Mouse (Mus musculus) neural tube, embryonic 13.5 days (tissue): ENCODE data around the gene Igf1. TPM values are rescaled to one million over a fixed set of nuclear protein-coding genes. Genes with fewer than 3 reads are reported as not detected.

Experiments used
- ATAC-seq: fragments of 200-750 bp; cut with Nextera tagmentation; 2 replicates; pipeline ENCODE4 v1.8.0; 2017; ENCODE audit warnings: low read depth, mild to moderate bottlenecking, moderate TSS enrichment, moderate library complexity
- H3K27ac ChIP-seq: fragments of 300-500 bp; sonication (generic); replicated peaks from 2 replicates; pipeline ENCODE4 v1.5.1; 2015; ENCODE audit warnings: moderate library complexity, mild to moderate bottlenecking, inconsistent platforms
- H3K27me3 ChIP-seq: fragments of 300-500 bp; sonication (generic); 2 replicates; pipeline ENCODE4 v1.6.1; 2015; ENCODE audit warnings: mild to moderate bottlenecking, inconsistent platforms
- H3K36me3 ChIP-seq: fragments of 300-500 bp; sonication (generic); 2 replicates; pipeline ENCODE4 v1.6.1; 2015; ENCODE audit warnings: mild to moderate bottlenecking, inconsistent platforms
- H3K4me1 ChIP-seq: fragments of 300-500 bp; sonication (generic); replicated peaks from 2 replicates; pipeline ENCODE4 v1.6.1; 2015; ENCODE audit warnings: inconsistent platforms
- H3K4me2 ChIP-seq: fragments of 300-500 bp; sonication (generic); 2 replicates; pipeline ENCODE4 v1.6.1; 2015; ENCODE audit warnings: inconsistent platforms, mild to moderate bottlenecking, moderate library complexity
- H3K4me3 ChIP-seq: fragments of 300-500 bp; sonication (generic); 2 replicates; pipeline ENCODE4 v1.5.1; 2015; ENCODE audit warnings: mild to moderate bottlenecking, inconsistent platforms
- H3K9ac ChIP-seq: fragments of 300-500 bp; sonication (generic); 2 replicates; pipeline ENCODE4 v1.6.1; 2015; ENCODE audit warnings: moderate library complexity, mild to moderate bottlenecking, inconsistent platforms
- H3K9me3 ChIP-seq: fragments of 300-500 bp; sonication (generic); 2 replicates; pipeline ENCODE4 v1.6.1; 2016; ENCODE audit warnings: inconsistent platforms
- WGBS: fragments of 180-500 bp; shearing (Covaris S2); methylation state at CpG from one replicate; pipeline ENCODE4 v1.1.7; 2015; 5-methylcytosine and 5-hydroxymethylcytosine counted together
- polyA plus RNA-seq: library from polyadenylated mRNA; unstranded; fragments of >200 nt; fragmentation: Nextera tagmentation; extraction: Ambion mirVana; gene quantifications from 2 replicates; pipeline ENCODE4 v1.2.1, GENCODE M21; 2015

Gene Igf1
- polyA plus RNA-seq, 1 experiment from 2014 or later: 19.9 TPM

DNA sequence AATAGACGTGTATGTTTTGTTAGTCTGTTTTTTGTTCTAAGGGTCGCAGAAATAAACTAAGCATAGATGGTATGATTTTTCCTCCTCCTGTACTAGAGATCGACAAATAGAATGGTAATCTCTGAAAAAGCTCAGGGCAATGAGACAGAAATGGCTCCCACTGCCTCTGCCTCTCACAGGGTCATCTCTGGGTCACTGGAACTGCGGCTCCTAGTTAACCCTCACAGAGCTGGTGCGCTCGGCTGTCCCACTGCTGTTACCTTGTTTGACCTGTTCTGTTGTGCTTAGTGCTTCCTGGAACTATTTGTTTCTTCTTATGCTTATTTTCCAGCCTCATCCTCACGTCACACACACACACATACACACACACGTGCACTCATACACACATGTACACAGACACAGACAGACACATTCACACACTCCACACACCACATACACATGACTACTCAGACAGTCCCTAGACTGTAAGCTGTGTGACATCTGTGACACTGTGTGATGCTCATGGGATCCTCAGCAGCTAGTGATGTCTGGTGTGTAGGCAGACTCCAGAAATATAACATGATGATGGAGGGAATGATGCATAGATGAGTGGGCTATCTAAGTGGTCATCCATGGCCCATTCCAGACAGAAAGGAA is 13.0 kb upstream of the Igf1 start:
- no peak overlapping the region for H3K4me2 ChIP-seq
- H3K27me3 ChIP-seq: no peaks in the 10 kb centered on the region
- no peak; the same call in 1 of the 2 replicates for ATAC-seq
- H3K9ac ChIP-seq: no peak overlapping the region
- 38% methylated on average over 8 of the region's 8 CpGs for WGBS
- no peaks in the 10 kb centered on the region for H3K9me3 ChIP-seq
- H3K4me1 ChIP-seq: peaks cover 5% of the 10 kb centered on the region; the same call in 1 of the 2 replicates
- H3K27ac ChIP-seq: no peak overlapping the region
- H3K36me3 ChIP-seq: no peaks in the 10 kb centered on the region
- H3K4me3 ChIP-seq: no peak overlapping the region

DNA sequence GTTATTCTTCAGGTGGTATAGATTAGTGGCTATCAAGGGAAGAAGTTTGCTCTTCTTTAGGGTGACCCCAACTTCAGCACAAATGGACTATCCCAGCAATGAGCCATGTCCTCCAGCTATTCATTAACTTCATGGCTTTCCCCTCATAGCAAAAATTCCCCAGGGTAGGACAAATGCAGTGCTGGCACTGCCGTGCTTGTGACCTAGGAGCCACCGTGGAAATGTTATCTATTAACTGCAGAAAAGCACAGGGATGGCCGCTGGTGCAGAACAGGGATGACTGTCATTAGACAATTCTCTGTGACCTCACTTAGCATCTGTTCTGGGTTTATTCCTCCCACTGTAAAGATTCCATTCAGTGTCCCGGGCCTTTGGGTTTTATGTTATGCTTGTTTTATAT is 10.2 kb upstream of the Igf1 start:
- 38% methylated on average over 4 of the region's 4 CpGs for WGBS
- no peak overlapping the region for H3K27ac ChIP-seq
- no peaks in the 10 kb centered on the region for H3K36me3 ChIP-seq
- no peak overlapping the region for H3K4me2 ChIP-seq
- H3K9me3 ChIP-seq: no peaks in the 10 kb centered on the region
- H3K9ac ChIP-seq: no peak overlapping the region
- peaks cover 13% of the 10 kb centered on the region; the same call in 1 of the 2 replicates for H3K4me1 ChIP-seq
- no peak for ATAC-seq
- H3K27me3 ChIP-seq: no peaks in the 10 kb centered on the region
- H3K4me3 ChIP-seq: no peak overlapping the region

DNA sequence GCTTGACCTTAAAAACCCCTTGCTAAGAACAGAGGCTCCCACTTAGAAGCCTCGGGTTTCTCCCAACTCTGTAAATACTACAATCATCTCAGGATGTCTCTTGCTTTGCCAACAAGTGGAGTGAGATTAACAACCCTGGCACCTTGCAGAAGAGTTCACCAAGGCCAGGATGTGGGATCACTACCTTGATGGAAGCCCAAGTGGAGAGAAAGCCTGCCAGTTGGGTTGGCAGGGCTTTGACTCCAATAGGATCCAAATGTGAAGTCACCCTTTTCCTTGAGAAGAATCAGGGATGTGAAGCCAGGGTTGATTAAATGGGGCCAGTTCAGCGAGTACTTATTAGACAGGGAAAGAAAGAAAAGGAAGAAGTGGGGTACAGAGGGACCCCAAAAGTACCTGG is 9.6 kb upstream of the Igf1 start:
- no peak for ATAC-seq
- no peaks in the 10 kb centered on the region for H3K36me3 ChIP-seq
- H3K9me3 ChIP-seq: no peaks in the 10 kb centered on the region
- no peaks in the 10 kb centered on the region for H3K27me3 ChIP-seq
- no peak overlapping the region for H3K4me3 ChIP-seq
- H3K4me1 ChIP-seq: peaks cover 13% of the 10 kb centered on the region; the same call in 1 of the 2 replicates
- H3K27ac ChIP-seq: no peak overlapping the region
- no peak overlapping the region for H3K9ac ChIP-seq
- H3K4me2 ChIP-seq: no peak overlapping the region
- WGBS: 62% methylated on average over 2 of the region's 2 CpGs

DNA sequence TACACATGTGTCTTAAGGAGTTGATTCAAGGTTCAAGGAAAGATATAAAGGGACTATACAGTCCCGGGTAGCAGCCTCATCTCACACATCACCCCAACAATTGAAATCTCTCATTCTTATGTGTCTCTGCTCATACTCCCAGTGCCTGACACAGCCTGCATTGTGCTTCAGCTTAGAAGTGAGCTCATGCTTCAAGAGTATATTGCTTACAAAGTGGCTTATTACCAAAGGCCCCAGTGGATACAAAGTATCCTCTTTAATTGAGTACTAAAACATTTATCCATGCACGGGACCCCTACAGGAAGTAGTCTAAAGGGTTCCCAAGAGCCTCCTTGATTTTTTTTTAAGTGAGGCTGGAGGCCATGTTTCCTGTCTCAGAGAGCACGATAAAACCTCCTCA is 6.6 kb upstream of the Igf1 start:
- H3K4me1 ChIP-seq: peaks cover 18% of the 10 kb centered on the region
- H3K9me3 ChIP-seq: no peaks in the 10 kb centered on the region
- no peaks in the 10 kb centered on the region for H3K27me3 ChIP-seq
- no peaks in the 10 kb centered on the region for H3K36me3 ChIP-seq
- no peak overlapping the region for H3K4me3 ChIP-seq
- no peak overlapping the region for H3K4me2 ChIP-seq
- WGBS: 40% methylated on average over 3 of the region's 3 CpGs
- peak; percentile 65 for ATAC-seq
- no peak overlapping the region for H3K27ac ChIP-seq
- H3K9ac ChIP-seq: no peak overlapping the region

DNA sequence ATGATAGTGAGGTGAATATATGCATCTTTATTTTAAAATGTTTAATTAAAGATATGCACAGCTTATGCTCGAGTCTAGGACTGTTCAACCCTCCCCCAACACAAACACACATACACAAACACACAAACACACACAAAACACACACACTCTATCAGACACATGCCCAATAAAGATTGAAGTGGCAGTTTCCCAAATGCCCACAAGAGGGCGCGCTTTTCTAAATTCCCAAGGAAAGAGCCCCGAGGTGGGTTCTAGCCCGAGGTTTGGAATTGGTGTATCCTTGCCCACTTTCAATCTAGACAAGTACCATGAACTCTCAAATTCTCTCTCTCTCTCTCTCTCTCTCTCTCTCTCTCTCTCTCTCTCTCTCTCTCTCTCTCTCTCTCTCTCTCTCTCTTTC is 3.7 kb upstream of the Igf1 start:
- no peak overlapping the region for H3K4me2 ChIP-seq
- no peak for ATAC-seq
- under 1% methylated on average over 5 of the region's 5 CpGs for WGBS
- H3K4me1 ChIP-seq: peaks cover 38% of the 10 kb centered on the region
- no peak overlapping the region for H3K27ac ChIP-seq
- no peaks in the 10 kb centered on the region for H3K9me3 ChIP-seq
- no peak overlapping the region for H3K4me3 ChIP-seq
- H3K36me3 ChIP-seq: no peaks in the 10 kb centered on the region
- H3K9ac ChIP-seq: no peak overlapping the region
- H3K27me3 ChIP-seq: peaks cover 14% of the 10 kb centered on the region

DNA sequence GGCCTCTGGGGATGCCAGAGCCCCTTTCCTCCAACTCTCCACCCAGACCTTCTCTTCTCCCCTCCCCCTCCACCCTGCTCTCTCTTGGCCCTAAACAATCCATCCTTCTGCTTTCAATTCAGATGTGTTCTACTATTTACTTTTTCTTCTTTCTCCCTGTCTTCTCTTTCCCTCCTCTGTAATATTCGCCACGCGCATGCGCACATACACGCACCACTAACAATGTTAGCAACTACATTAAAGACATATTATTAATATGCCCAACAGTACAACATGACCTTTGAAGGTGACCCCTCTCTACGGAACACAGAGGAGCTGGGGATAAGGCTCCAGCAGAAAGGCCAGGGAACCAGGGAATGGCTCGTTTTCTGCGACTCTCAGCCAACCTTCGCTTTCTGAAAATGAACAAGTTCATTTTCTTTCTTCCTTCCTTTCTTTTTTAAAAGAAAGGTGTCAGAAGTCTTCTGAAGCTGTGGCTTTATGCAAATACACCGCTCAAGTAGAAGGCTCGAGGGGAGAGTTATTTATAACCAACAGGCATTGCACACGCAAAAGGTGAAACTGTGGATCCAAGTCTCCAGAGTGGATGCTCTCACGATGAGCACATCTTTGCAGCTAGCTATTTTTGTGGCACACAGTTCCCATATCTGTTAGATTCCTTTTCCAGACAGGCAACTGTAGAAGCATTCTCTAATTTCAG is 2.5 kb upstream of the Igf1 start:
- Histone ChIP-seq H3K27ac (no peak overlapping the region), H3K4me1 (peaks cover 50% of the 10 kb centered on the region), H3K27me3 (peaks cover 14% of the 10 kb centered on the region), H3K9me3 (no peaks in the 10 kb centered on the region), H3K36me3 (no peaks in the 10 kb centered on the region), H3K4me3 (no peak overlapping the region), H3K9ac (no peak overlapping the region), H3K4me2 (no peak overlapping the region)
- ATAC-seq: no peak
- WGBS: 79% methylated on average over 13 of the region's 13 CpGs

DNA sequence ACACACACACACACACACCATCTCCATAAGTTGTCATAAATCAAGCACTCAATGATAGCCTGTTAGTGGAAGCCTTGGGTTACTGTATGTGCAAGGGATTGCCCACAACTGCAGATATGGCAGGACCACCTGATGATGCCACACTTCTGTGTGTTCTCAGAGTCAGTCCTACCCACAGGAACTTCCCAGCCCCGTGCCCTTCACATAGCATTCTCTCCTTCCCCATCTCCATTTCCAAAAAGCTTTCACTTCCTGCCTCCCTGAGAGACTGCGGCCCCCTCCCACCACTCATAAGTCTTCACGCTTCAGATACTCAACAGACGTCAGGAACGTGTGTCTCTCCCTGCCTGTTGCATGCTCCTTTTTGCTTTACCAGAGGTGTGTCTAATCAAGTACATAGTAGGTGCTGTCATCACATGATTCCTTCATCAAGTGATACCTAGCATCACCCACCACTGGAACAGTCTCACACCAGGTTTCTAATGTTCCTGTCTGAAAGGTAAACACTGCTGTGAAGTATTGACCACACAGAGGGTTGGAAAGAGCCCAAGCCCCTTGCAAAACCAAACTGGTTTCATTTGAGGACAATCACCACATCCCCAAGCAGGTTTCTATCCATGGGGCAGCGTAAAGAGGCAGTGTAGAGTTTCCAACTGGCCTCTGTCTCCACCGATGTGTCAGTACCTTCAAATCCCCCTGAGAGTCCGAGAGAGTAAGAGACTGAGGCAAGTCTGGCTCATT is 680 bp upstream of the Igf1 start:
- H3K4me3 ChIP-seq: no peak overlapping the region
- WGBS: 57% methylated on average over 8 of the region's 8 CpGs
- ATAC-seq: no peak

DNA sequence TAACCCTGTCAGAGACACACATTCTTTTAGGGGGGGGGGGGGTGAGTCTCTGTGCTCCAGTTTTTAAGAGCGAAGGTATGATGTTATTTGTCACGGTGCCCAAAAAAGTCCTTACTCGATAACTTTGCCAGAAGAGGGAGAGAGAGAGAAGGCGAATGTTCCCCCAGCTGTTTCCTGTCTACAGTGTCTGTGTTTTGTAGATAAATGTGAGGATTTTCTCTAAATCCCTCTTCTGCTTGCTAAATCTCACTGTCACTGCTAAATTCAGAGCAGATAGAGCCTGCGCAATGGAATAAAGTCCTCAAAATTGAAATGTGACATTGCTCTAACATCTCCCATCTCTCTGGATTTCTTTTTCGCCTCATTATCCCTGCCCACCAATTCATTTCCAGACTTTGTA is 874 bp downstream of the Igf1 start:
- no peaks in the 10 kb centered on the region for H3K36me3 ChIP-seq
- ATAC-seq: no peak
- H3K9me3 ChIP-seq: no peaks in the 10 kb centered on the region
- 41% methylated on average over 6 of the region's 6 CpGs for WGBS
- H3K4me1 ChIP-seq: peaks cover 56% of the 10 kb centered on the region
- 0 out of 2 replicates have a peak overlapping the region, but pooled peaks have one; percentile 61 for H3K27ac ChIP-seq
- peak overlapping the region; percentile 42 for H3K4me3 ChIP-seq
- peak overlapping the region; percentile 78 for H3K4me2 ChIP-seq
- 0 out of 2 replicates have a peak overlapping the region, but pooled peaks have one; percentile 1 for H3K9ac ChIP-seq
- H3K27me3 ChIP-seq: peaks cover 20% of the 10 kb centered on the region

More for the DNA sequence above, 680 bp upstream of the Igf1 start:
- H3K36me3 ChIP-seq: no peaks in the 10 kb centered on the region
- no peaks in the 10 kb centered on the region for H3K9me3 ChIP-seq
- H3K27ac ChIP-seq: no peak overlapping the region
- no peak overlapping the region for H3K4me2 ChIP-seq
- peaks cover 20% of the 10 kb centered on the region for H3K27me3 ChIP-seq
- H3K4me1 ChIP-seq: peaks cover 54% of the 10 kb centered on the region
- H3K9ac ChIP-seq: no peak overlapping the region

DNA sequence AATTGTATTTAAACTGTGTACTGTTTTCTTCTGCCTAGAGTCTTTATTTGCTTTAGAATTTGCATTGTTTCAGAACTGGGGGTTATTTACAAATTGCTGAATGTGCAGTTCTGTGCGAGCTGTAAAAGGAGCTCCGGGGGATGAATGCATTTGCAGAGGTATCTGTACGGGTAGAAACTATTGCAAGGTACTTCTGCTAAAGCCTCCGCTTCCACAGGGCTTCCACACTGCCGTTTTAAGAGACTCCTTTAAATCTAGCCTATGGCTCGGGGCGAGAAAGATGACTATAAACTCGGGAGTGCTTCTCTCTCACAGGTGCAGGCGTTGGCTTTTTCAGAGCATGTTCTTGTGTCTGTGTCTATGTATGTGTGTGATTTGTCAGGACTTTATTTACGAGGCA is 1.4 kb downstream of the Igf1 start:
- Histone ChIP-seq H3K4me3 (peak overlapping the region; percentile 42), H3K36me3 (no peaks in the 10 kb centered on the region), H3K4me1 (peaks cover 56% of the 10 kb centered on the region), H3K9me3 (no peaks in the 10 kb centered on the region), H3K27me3 (peaks cover 20% of the 10 kb centered on the region), H3K4me2 (peak overlapping the region; percentile 78), H3K9ac (0 out of 2 replicates have a peak overlapping the region, but pooled peaks have one; percentile 1), H3K27ac (0 out of 2 replicates have a peak overlapping the region, but pooled peaks have one; percentile 61)
- no peak for ATAC-seq
- 15% methylated on average over 10 of the region's 10 CpGs for WGBS

DNA sequence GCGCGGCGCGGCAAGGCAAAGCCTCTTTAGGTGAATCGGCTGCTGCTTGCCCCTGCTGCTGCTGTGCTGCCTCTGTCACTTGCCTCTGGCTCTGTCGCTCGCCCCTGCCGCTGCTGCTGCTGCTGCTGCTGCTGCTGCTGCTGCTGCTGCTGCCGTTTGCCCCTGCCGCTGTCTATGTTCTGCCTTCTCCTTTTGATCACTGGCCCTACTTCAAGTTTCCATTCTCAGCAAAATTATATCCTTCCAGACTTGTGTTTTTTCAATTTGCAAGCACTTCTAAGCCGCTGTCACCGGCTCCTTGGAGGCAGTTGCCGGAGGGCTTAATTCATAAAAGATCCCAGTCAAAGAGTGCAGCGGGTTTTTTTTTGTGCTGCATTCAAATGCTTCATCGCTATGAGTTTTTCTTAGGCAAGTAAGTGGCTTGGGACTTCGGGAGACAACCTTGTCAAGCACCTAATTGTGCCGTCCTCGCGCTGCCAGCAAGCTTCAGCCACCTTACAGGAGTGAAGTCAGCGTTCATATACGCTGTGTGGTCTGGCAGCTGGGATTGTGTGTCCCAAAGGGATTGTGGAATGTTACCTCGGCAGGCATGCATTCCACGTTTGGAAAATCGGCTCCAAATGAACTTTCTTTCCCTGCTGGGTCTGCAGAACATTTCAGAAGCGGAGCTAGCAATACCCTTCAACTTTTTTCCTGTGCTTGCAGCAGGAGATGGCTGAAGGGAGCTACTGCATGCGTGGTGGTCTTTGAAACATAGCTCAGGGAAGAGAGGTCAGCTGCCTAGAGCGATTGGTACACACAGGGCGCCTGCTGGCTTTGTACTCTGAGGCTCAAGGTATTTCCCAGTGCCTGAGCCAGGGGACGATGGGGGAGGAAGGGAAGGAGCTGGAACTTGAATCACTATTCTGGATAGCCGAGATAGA is 2.4 kb downstream of the Igf1 start:
- Histone ChIP-seq H3K36me3 (no peaks in the 10 kb centered on the region), H3K27me3 (peaks cover 20% of the 10 kb centered on the region), H3K4me1 (peaks cover 56% of the 10 kb centered on the region)

DNA sequence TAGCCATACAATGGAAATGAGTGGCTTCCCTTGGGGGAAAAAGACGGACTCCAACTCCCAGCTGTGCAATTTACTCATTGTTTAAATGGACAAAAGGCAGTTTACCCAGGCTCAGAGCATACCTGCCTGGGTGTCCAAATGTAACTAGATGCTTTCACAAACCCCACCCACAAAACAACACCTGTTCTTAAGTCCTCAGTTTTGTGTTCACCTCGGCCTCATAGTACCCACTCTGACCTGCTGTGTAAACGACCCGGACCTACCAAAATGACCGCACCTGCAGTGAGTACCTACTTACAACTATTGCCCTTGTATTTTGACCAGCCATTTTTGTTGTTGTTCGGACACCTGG is 3.0 kb downstream of the Igf1 start:
- no peak for ATAC-seq
- Histone ChIP-seq H3K4me1 (peaks cover 50% of the 10 kb centered on the region), H3K9ac (peak overlapping the region; percentile 70), H3K27ac (peak overlapping the region; percentile 61), H3K9me3 (no peaks in the 10 kb centered on the region), H3K36me3 (no peaks in the 10 kb centered on the region), H3K4me2 (peak overlapping the region; percentile 78), H3K4me3 (peak overlapping the region; percentile 42), H3K27me3 (peaks cover 20% of the 10 kb centered on the region)
- WGBS: 61% methylated on average over 6 of the region's 6 CpGs

More for the DNA sequence above, 2.4 kb downstream of the Igf1 start:
- peak overlapping the region; percentile 78 for H3K4me2 ChIP-seq
- H3K27ac ChIP-seq: peak overlapping the region; percentile 61
- ATAC-seq: peak; percentile 62; the same call in 1 of the 2 replicates
- peak overlapping the region; percentile 42 for H3K4me3 ChIP-seq
- peak overlapping the region; percentile 70 for H3K9ac ChIP-seq
- H3K9me3 ChIP-seq: no peaks in the 10 kb centered on the region
- 1% methylated on average over 30 of the region's 30 CpGs for WGBS
